24 mouse cellular contexts compared by ENCODE assay signal in genomic region chr1:151285045-151285444, GRCm38 (mm10). TPM values are rescaled to one million over a fixed set of nuclear protein-coding genes. Genes with fewer than 3 reads are reported as not detected.
A peak's percentile ranks its signal among the peaks of the same experiment; 100 is the strongest.
DNase-seq lines count a peak whose midpoint lies in the region; ATAC-seq lines count a peak whose summit lies in the region.
"Had no signal": no experiment of that assay in that cellular context is flagged by ENCODE, and none has a peak within 500 bp of the region (broad histone marks: within the 10 kb centered on the region; RNA-seq: fewer than 3 reads in every experiment).

No protein-coding gene starts in this region.

- H3K9ac ChIP-seq in heart, embryonic 12.5 days, result no peak overlapping the region
- H3K9ac ChIP-seq: embryonic facial prominence, embryonic 15.5 days; heart, embryonic 15.5 days; hindbrain, embryonic 15.5 days had no signal

- WGBS in heart, embryonic 12.5 days, result 88% methylated on average over 7 of the region's 7 CpGs

- DNase-seq in layer of hippocampus, adult 11-12 months (ENCODE audit: low spot score), result peak; percentile 21
- no peak for DNase-seq in layer of hippocampus, postnatal 36 days
- DNase-seq in brain, adult 2 months (ENCODE audit: low read depth, low spot score), result peak; percentile 31
- peak; percentile 48 for DNase-seq in splenic B cell, adult 2 months (ENCODE audit: low read depth, low spot score)
- DNase-seq in right cerebral cortex, adult 2 months (ENCODE audit: low spot score in 2 of 2), result no peak
- DNase-seq: adrenal gland, adult 2 months; adrenal gland, postnatal 36 days; cerebellum, adult 18-20 months; cerebellum, adult 9-11 months; cerebellum, postnatal 36 days; embryo, embryonic 11 days; gastrocnemius, adult 2 months; gastrocnemius, postnatal 25 days; heart, adult 11 months had no signal

- no peak overlapping the region for H3K4me2 ChIP-seq in heart, embryonic 12.5 days
- H3K4me2 ChIP-seq: embryonic facial prominence, embryonic 15.5 days; heart, embryonic 15.5 days; hindbrain, embryonic 15.5 days had no signal

- no peaks in the 10 kb centered on the region for H3K9me3 ChIP-seq in heart, embryonic 12.5 days (replicated peaks)
- H3K9me3 ChIP-seq: embryonic facial prominence, embryonic 15.5 days; forebrain, embryonic 10.5 days; heart, embryonic 15.5 days; hindbrain, embryonic 15.5 days had no signal

- H3K4me1 ChIP-seq in heart, embryonic 12.5 days (replicated peaks), result peaks cover 12% of the 10 kb centered on the region; the same call in 1 of the 2 replicates
- H3K4me1 ChIP-seq: forebrain, embryonic 10.5 days; hindbrain, embryonic 15.5 days had no signal

- peak; percentile 33; the same call in 1 of the 2 replicates for ATAC-seq in megakaryocyte, adult 5-6 weeks (ENCODE audit: poor library complexity, severe bottlenecking)
- no peak for ATAC-seq in heart, embryonic 12.5 days (ENCODE audit: insufficient number of reproducible peaks, low FRiP score)
- ATAC-seq: activated CD4-positive, CD25-positive, alpha-beta regulatory T cell, adult 4 months; forebrain, embryonic 14.5 days; Patski had no signal

- H3K36me3 ChIP-seq in splenic B cell, adult 2 months (ENCODE audit: control insufficient read depth, insufficient read depth, low read length, poor library complexity, severe bottlenecking), result no peaks in the 10 kb centered on the region
- H3K36me3 ChIP-seq in heart, embryonic 12.5 days, result no peaks in the 10 kb centered on the region
- H3K36me3 ChIP-seq: embryonic facial prominence, embryonic 15.5 days; forebrain, embryonic 10.5 days; heart, embryonic 15.5 days; hindbrain, embryonic 15.5 days had no signal

- no peaks in the 10 kb centered on the region for H3K27me3 ChIP-seq in splenic B cell, adult 2 months (ENCODE audit: control insufficient read depth, insufficient read depth, low read length, poor library complexity, severe bottlenecking)
- no peaks in the 10 kb centered on the region for H3K27me3 ChIP-seq in heart, embryonic 12.5 days (replicated peaks)
- H3K27me3 ChIP-seq: embryonic facial prominence, embryonic 15.5 days; heart, embryonic 15.5 days; hindbrain, embryonic 15.5 days; Patski had no signal

- no peak overlapping the region for H3K27ac ChIP-seq in heart, embryonic 12.5 days (ENCODE audit: poor library complexity, severe bottlenecking)
- H3K27ac ChIP-seq: embryonic facial prominence, embryonic 15.5 days; forebrain, embryonic 10.5 days; gastrocnemius, adult 2 months; heart, embryonic 15.5 days; hindbrain, embryonic 15.5 days had no signal

- no peak overlapping the region for H3K4me3 ChIP-seq in heart, embryonic 12.5 days
- H3K4me3 ChIP-seq: embryonic facial prominence, embryonic 15.5 days; erythroblast, embryonic 14.5 days; forebrain, embryonic 10.5 days; gastrocnemius, adult 2 months; heart, embryonic 15.5 days; hindbrain, embryonic 15.5 days had no signal

RNA-seq across cellular contexts. Expression of gene Ivns1abp, which starts 59.2 kb away (rescaled TPM):
- total RNA-seq in layer of hippocampus, postnatal 36 days (2021), result 10 to 100 TPM; 97.7 to 99.2 TPM
- total RNA-seq in megakaryocyte, adult 5-6 weeks (2015), result 108 and 109 TPM in 2 replicates
- 133 and 136 TPM in 2 replicates for total RNA-seq in megakaryocyte, adult 5-6 weeks (2017)
- 297 and 319 TPM in 2 replicates for polyA plus RNA-seq in heart, embryonic 12.5 days (2016; fragmentation: Nextera tagmentation; extraction: Ambion mirVana)

Comparison
In these comparisons a context has a peak if more than half of its experiments do, and no peak if none do; other contexts are left out.
1. DNase-seq: peak in layer of hippocampus, adult 11-12 months (single experiment), brain, adult 2 months (single experiment) and splenic B cell, adult 2 months (single experiment); none in layer of hippocampus, postnatal 36 days (0 of 2) and right cerebral cortex, adult 2 months (0 of 2).